ENCODE assay signal across 8 mouse cellular contexts in genomic region chr9:102544116-102544772, GRCm38 (mm10). TPM values are rescaled to one million over a fixed set of nuclear protein-coding genes. Genes with fewer than 3 reads are reported as not detected.
DNase-seq lines count a peak whose midpoint lies in the region; ATAC-seq lines count a peak whose summit lies in the region.

No protein-coding gene starts in this region.

- H3K4me1 ChIP-seq in embryonic facial prominence, embryonic 12.5 days, result peaks cover 12% of the 10 kb centered on the region
- peaks cover 43% of the 10 kb centered on the region for H3K4me1 ChIP-seq in hindbrain, embryonic 14.5 days (replicated peaks; ENCODE audit: control insufficient read depth, insufficient read depth, low read length)
- peaks cover 8% of the 10 kb centered on the region for H3K4me1 ChIP-seq in neural tube, embryonic 11.5 days (ENCODE audit: control insufficient read depth, insufficient read depth, low read length)

- ATAC-seq in embryonic facial prominence, embryonic 12.5 days (ENCODE audit: insufficient number of reproducible peaks, insufficient read depth, low FRiP score, low TSS enrichment), result peak; percentile 36; the same call in 1 of the 2 replicates
- ATAC-seq in hindbrain, embryonic 14.5 days (ENCODE audit: low FRiP score), result peak; percentile 84
- peak; percentile 83 for ATAC-seq in neural tube, embryonic 11.5 days (ENCODE audit: insufficient read depth, low FRiP score, low TSS enrichment)

- peaks cover 13% of the 10 kb centered on the region for H3K27me3 ChIP-seq in embryonic facial prominence, embryonic 12.5 days
- 0 out of 2 replicates have a peak, but pooled peaks cover 4% of the 10 kb centered on the region for H3K27me3 ChIP-seq in hindbrain, embryonic 14.5 days (ENCODE audit: control insufficient read depth, insufficient read depth, low read length)
- 0 out of 2 replicates have a peak, but pooled peaks cover 2% of the 10 kb centered on the region for H3K27me3 ChIP-seq in neural tube, embryonic 11.5 days (ENCODE audit: control insufficient read depth, insufficient read depth, low read length)

- DNase-seq in kidney, postnatal 14 days, result peak; percentile 4
- no peak for DNase-seq in kidney, postnatal 36 days
- peak; percentile 68 for DNase-seq in hindbrain, embryonic 14.5 days (ENCODE audit: low spot score)
- DNase-seq in neural tube, embryonic 11.5 days (ENCODE audit: low spot score), result peak; percentile 59
- no peak for DNase-seq in urinary bladder, postnatal 4 days (ENCODE audit: low spot score in 2 of 2)
- DNase-seq in testis, postnatal 14 days (ENCODE audit: low spot score), result no peak
- no peak for DNase-seq in adrenal gland, postnatal 36 days

- peak overlapping the region; percentile 24 for H3K4me3 ChIP-seq in embryonic facial prominence, embryonic 12.5 days
- H3K4me3 ChIP-seq in hindbrain, embryonic 14.5 days (replicated peaks; ENCODE audit: low read length), result peak overlapping the region; percentile 24
- H3K4me3 ChIP-seq in neural tube, embryonic 11.5 days (ENCODE audit: low read depth, low read length), result peak overlapping the region; percentile 24

- no peak overlapping the region for H3K9ac ChIP-seq in embryonic facial prominence, embryonic 12.5 days
- H3K9ac ChIP-seq in hindbrain, embryonic 14.5 days, result peak overlapping the region; percentile 68
- peak overlapping the region; percentile 64 for H3K9ac ChIP-seq in neural tube, embryonic 11.5 days (ENCODE audit: low read length)

- H3K9me3 ChIP-seq in embryonic facial prominence, embryonic 12.5 days, result no peaks in the 10 kb centered on the region
- H3K9me3 ChIP-seq in hindbrain, embryonic 14.5 days (ENCODE audit: control insufficient read depth, low read length), result no peaks in the 10 kb centered on the region
- H3K9me3 ChIP-seq in neural tube, embryonic 11.5 days (ENCODE audit: control insufficient read depth, low read length), result no peaks in the 10 kb centered on the region

- peak overlapping the region; percentile 48 for H3K4me2 ChIP-seq in embryonic facial prominence, embryonic 12.5 days (replicated peaks)
- H3K4me2 ChIP-seq in hindbrain, embryonic 14.5 days (replicated peaks), result peak overlapping the region; percentile 68
- H3K4me2 ChIP-seq in neural tube, embryonic 11.5 days (ENCODE audit: low read depth), result peak overlapping the region; percentile 73

- no peaks in the 10 kb centered on the region for H3K36me3 ChIP-seq in embryonic facial prominence, embryonic 12.5 days
- no peaks in the 10 kb centered on the region for H3K36me3 ChIP-seq in hindbrain, embryonic 14.5 days (replicated peaks; ENCODE audit: control insufficient read depth, insufficient read depth)
- H3K36me3 ChIP-seq in neural tube, embryonic 11.5 days (ENCODE audit: control insufficient read depth, insufficient read depth, low read length), result no peaks in the 10 kb centered on the region

- WGBS in embryonic facial prominence, embryonic 12.5 days, result 21% methylated on average over 11 of the region's 11 CpGs
- WGBS in hindbrain, embryonic 14.5 days, result 7% methylated on average over 11 of the region's 11 CpGs
- 18% methylated on average over 11 of the region's 11 CpGs for WGBS in neural tube, embryonic 11.5 days

- H3K27ac ChIP-seq in embryonic facial prominence, embryonic 12.5 days, result no peak overlapping the region
- H3K27ac ChIP-seq in hindbrain, embryonic 14.5 days, result peak overlapping the region; percentile 93
- no peak overlapping the region for H3K27ac ChIP-seq in neural tube, embryonic 11.5 days (ENCODE audit: low read depth, low read length)

RNA-seq across cellular contexts. Expression of gene Ky, which starts 38.7 kb away (rescaled TPM):
- polyA plus RNA-seq in embryonic facial prominence, embryonic 12.5 days (2016; fragmentation: Nextera tagmentation; extraction: Ambion mirVana), result 0.12 and 0.18 TPM in 2 replicates
- polyA plus RNA-seq in hindbrain, embryonic 14.5 days (2014; fragmentation: Nextera tagmentation; extraction: Ambion mirVana), result 0.92 and 1.4 TPM in 2 replicates
- polyA plus RNA-seq in neural tube, embryonic 11.5 days (2014; fragmentation: Nextera tagmentation; extraction: Ambion mirVana), result 0.30 and 1.4 TPM in 2 replicates
- total RNA-seq in adrenal gland, postnatal 36 days (2021), result under 1 TPM; 0.56 to 0.99 TPM

Comparison
In these comparisons a context has a peak if more than half of its experiments do, and no peak if none do; other contexts are left out.
1. DNase-seq: peak in kidney, postnatal 14 days (single experiment), hindbrain, embryonic 14.5 days (single experiment) and neural tube, embryonic 11.5 days (single experiment); none in kidney, postnatal 36 days (0 of 2), urinary bladder, postnatal 4 days (0 of 2), testis, postnatal 14 days (single experiment) and adrenal gland, postnatal 36 days (0 of 2).
2. Peak in every context shown above with its lines, with median percentiles within 50 percentile points of each other: ATAC-seq, H3K4me2 ChIP-seq and H3K4me3 ChIP-seq.